Mouse (Mus musculus): ENCODE measurements around the gene Itgav. TPM values are rescaled to one million over a fixed set of nuclear protein-coding genes. Genes with fewer than 3 reads are reported as not detected.

The Itgav gene
- polyA plus RNA-seq, 1 experiment from 2014 or later = 24.5 TPM

DNA sequence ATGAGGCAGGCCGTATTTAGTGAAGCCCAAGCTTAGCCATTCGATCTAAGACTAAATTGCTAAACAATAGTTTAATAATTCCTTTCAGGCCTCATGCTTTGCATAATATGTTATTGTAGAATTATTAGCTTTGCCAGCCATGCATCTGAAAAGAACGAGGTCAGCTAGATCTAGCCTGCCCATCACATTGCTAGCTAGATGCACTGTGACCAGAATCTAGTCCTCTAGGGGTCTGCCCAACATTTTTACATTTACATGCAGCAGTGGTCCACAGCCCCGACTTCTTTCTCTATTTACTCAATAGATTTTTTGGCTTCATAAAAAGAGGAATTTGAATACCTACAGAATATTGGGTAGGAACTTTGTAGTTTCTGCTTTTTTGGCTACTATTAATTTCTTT lies 67.9 kb downstream of the Itgav start:
- H3K36me3 ChIP-seq = peaks cover 40% of the 10 kb centered on the region
- no peak overlapping the region for H3K4me3 ChIP-seq
- H3K27ac ChIP-seq = no peak overlapping the region
- no peak overlapping the region for H3K9ac ChIP-seq
- H3K27me3 ChIP-seq (replicated peaks) = no peaks in the 10 kb centered on the region
- no peak overlapping the region for H3K4me2 ChIP-seq
- H3K4me1 ChIP-seq = no peaks in the 10 kb centered on the region
- H3K9me3 ChIP-seq (replicated peaks) = no peaks in the 10 kb centered on the region
- ATAC-seq = no peak
- WGBS (ENCODE audit: insufficient replicate concordance) = 81% methylated on average over 4 of the region's 4 CpGs

- Histone ChIP-seq H3K4me2 (no peak overlapping the region), H3K4me1 (no peaks in the 10 kb centered on the region), H3K27ac (no peak overlapping the region), H3K4me3 (no peak overlapping the region), H3K36me3 (peaks cover 56% of the 10 kb centered on the region), H3K9ac (no peak overlapping the region), H3K9me3 (replicated peaks) (no peaks in the 10 kb centered on the region), H3K27me3 (replicated peaks) (no peaks in the 10 kb centered on the region)
- ATAC-seq = no peak
- 65% methylated on average over 4 of the region's 4 CpGs for WGBS (ENCODE audit: insufficient replicate concordance)
Observed at GRCm38 (mm10) chr2:83795766-83796165, 71.6 kb downstream of the Itgav start.

GRCm38 (mm10) chr2:83797902-83798497 lies 73.8 kb downstream of the Itgav start:
- H3K4me3 ChIP-seq = no peak overlapping the region
- no peak overlapping the region for H3K27ac ChIP-seq
- 76% methylated on average over 9 of the region's 9 CpGs for WGBS (ENCODE audit: insufficient replicate concordance)
- ATAC-seq = no peak
- peaks cover 57% of the 10 kb centered on the region for H3K36me3 ChIP-seq
- no peak overlapping the region for H3K9ac ChIP-seq
- no peaks in the 10 kb centered on the region for H3K9me3 ChIP-seq (replicated peaks)
- H3K27me3 ChIP-seq (replicated peaks) = no peaks in the 10 kb centered on the region
- H3K4me1 ChIP-seq = no peaks in the 10 kb centered on the region
- H3K4me2 ChIP-seq = no peak overlapping the region

GRCm38 (mm10) chr2:83812483-83813272 lies 88.5 kb downstream of the Itgav start, which contains the start of gene Fam171b:
Gene Fam171b (plus strand): TSS chr2:83812636.
- 1% methylated on average over 62 of the region's 63 CpGs for WGBS (ENCODE audit: insufficient replicate concordance)
- peak within 1 kb of the TSS; percentile 75 for H3K4me2 ChIP-seq
- H3K9me3 ChIP-seq (replicated peaks) = no peaks in the 10 kb centered on the region
- peak; percentile 35 for ATAC-seq
- H3K4me1 ChIP-seq = 0 out of 2 replicates have a peak, but pooled peaks cover 5% of the 10 kb centered on the region
- H3K9ac ChIP-seq = peak within 1 kb of the TSS; percentile 53; the same call in 1 of the 2 replicates
- no peaks in the 10 kb centered on the region for H3K36me3 ChIP-seq
- no peak within 1 kb of the TSS for H3K27ac ChIP-seq
- H3K4me3 ChIP-seq = peak within 1 kb of the TSS; percentile 56
- H3K27me3 ChIP-seq (replicated peaks) = peaks cover 56% of the 10 kb centered on the region

DNA sequence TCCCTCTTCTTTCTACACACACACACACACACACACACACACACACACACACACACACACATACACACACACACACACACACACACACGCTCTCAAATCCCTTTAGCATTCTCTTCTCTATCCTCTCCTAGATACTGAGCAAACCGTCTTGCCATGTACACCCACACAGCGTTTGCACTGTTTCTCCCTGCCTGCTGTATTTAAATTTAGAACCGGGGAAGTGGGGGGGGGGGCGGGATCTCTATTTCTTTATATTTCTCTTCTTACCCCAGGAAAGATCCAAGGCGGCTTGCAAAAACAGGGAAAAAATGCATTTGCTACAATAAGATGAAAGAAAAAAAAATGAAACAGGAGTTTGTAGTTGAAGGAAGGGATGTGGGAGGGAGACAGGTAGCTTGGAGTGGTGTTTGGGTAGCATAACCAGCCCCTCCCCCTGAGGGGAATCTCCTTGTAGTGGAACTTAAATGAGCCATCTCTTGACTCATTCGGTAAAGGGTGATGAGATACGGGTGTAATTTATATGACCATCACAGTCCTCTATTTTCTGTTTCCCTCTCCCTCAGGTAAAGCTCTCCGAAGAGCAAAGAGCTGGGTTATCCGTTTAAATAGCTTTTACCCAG lies 89.2 kb downstream of the Itgav start:
- Histone ChIP-seq H3K4me1 (0 out of 2 replicates have a peak, but pooled peaks cover 5% of the 10 kb centered on the region), H3K36me3 (no peaks in the 10 kb centered on the region), H3K9me3 (replicated peaks) (no peaks in the 10 kb centered on the region), H3K27ac (no peak overlapping the region), H3K27me3 (replicated peaks) (peaks cover 56% of the 10 kb centered on the region), H3K9ac (no peak overlapping the region), H3K4me2 (peak overlapping the region; percentile 75), H3K4me3 (peak overlapping the region; percentile 56)
- ATAC-seq = no peak
- WGBS (ENCODE audit: insufficient replicate concordance) = 23% methylated on average over 9 of the region's 10 CpGs

GRCm38 (mm10) chr2:83814009-83814408 lies 89.8 kb downstream of the Itgav start:
- Histone ChIP-seq H3K9me3 (replicated peaks) (no peaks in the 10 kb centered on the region), H3K36me3 (no peaks in the 10 kb centered on the region), H3K4me2 (no peak overlapping the region), H3K9ac (no peak overlapping the region), H3K27ac (no peak overlapping the region), H3K4me1 (0 out of 2 replicates have a peak, but pooled peaks cover 5% of the 10 kb centered on the region), H3K27me3 (replicated peaks) (peaks cover 56% of the 10 kb centered on the region), H3K4me3 (no peak overlapping the region)
- ATAC-seq = no peak
- 63% methylated on average over 6 of the region's 6 CpGs for WGBS (ENCODE audit: insufficient replicate concordance)

- no peak overlapping the region for H3K4me2 ChIP-seq
- 0 out of 2 replicates have a peak, but pooled peaks cover 5% of the 10 kb centered on the region for H3K4me1 ChIP-seq
- H3K36me3 ChIP-seq = no peaks in the 10 kb centered on the region
- 65% methylated on average over 6 of the region's 6 CpGs for WGBS (ENCODE audit: insufficient replicate concordance)
- H3K9me3 ChIP-seq (replicated peaks) = no peaks in the 10 kb centered on the region
- no peak overlapping the region for H3K4me3 ChIP-seq
- ATAC-seq = no peak
- no peak overlapping the region for H3K9ac ChIP-seq
- H3K27ac ChIP-seq = no peak overlapping the region
- peaks cover 41% of the 10 kb centered on the region for H3K27me3 ChIP-seq (replicated peaks)
Observed at GRCm38 (mm10) chr2:83816147-83816546, 92.0 kb downstream of the Itgav start.

DNA sequence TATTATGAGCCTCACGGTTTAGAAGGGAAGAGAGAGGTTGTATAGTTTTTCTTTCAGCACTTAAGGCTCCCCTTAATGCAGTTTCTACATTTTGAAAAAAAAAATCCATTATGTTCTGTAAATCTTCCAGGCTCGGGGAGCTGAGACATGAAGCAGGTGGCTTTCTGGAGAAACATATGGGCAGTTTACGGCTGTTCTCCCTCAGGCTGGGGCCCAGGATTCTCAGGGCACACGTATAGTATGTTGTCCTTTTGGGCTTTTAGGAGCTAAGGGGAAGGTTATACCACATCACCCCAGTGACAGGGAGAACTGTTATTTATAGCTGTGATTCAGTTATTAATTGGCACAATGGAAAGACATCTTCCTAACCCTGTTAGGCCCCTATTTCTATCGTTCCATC lies 101.0 kb downstream of the Itgav start:
- Histone ChIP-seq H3K27me3 (replicated peaks) (no peaks in the 10 kb centered on the region), H3K9ac (no peak overlapping the region), H3K4me2 (no peak overlapping the region), H3K4me3 (no peak overlapping the region), H3K27ac (no peak overlapping the region), H3K36me3 (no peaks in the 10 kb centered on the region), H3K4me1 (no peaks in the 10 kb centered on the region), H3K9me3 (replicated peaks) (no peaks in the 10 kb centered on the region)
- WGBS (ENCODE audit: insufficient replicate concordance) = 61% methylated on average over 5 of the region's 5 CpGs
- ATAC-seq = no peak

GRCm38 (mm10) chr2:83828895-83829539 lies 104.8 kb downstream of the Itgav start:
- Histone ChIP-seq H3K9me3 (replicated peaks) (no peaks in the 10 kb centered on the region), H3K4me3 (no peak overlapping the region), H3K9ac (no peak overlapping the region), H3K4me2 (no peak overlapping the region), H3K4me1 (no peaks in the 10 kb centered on the region), H3K27me3 (replicated peaks) (no peaks in the 10 kb centered on the region), H3K36me3 (no peaks in the 10 kb centered on the region), H3K27ac (no peak overlapping the region)
- no peak for ATAC-seq
- 71% methylated on average over 3 of the region's 3 CpGs for WGBS (ENCODE audit: insufficient replicate concordance)

DNA sequence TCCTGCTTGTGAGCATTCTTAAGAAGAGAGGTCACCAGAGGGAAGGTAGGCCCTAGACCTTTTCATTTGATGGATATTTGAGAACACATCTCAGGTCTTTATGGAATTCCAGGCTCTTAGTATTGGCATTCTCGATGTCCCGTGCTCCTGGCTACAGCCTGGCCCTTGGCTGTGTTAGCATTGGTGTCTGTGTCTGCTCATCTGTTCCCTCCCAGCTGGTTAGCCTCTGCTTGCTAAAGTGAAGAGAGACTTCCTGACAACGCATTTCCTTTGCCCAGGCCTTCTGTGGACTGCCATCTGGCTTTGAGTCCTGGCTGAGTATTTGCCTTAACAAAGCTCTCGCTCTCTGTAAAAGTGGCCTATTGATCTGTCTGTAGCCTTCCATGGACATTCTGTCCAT lies 108.7 kb downstream of the Itgav start:
- 60% methylated on average over 4 of the region's 4 CpGs for WGBS (ENCODE audit: insufficient replicate concordance)
- no peaks in the 10 kb centered on the region for H3K9me3 ChIP-seq (replicated peaks)
- no peak overlapping the region for H3K4me3 ChIP-seq
- no peaks in the 10 kb centered on the region for H3K4me1 ChIP-seq
- H3K4me2 ChIP-seq = no peak overlapping the region
- H3K27me3 ChIP-seq (replicated peaks) = no peaks in the 10 kb centered on the region
- no peak overlapping the region for H3K9ac ChIP-seq
- ATAC-seq = no peak
- H3K27ac ChIP-seq = no peak overlapping the region
- no peaks in the 10 kb centered on the region for H3K36me3 ChIP-seq

- no peak for ATAC-seq
- no peaks in the 10 kb centered on the region for H3K36me3 ChIP-seq
- no peaks in the 10 kb centered on the region for H3K9me3 ChIP-seq (replicated peaks)
- H3K4me3 ChIP-seq = no peak overlapping the region
- no peaks in the 10 kb centered on the region for H3K27me3 ChIP-seq (replicated peaks)
- no peak overlapping the region for H3K4me2 ChIP-seq
- H3K9ac ChIP-seq = no peak overlapping the region
- no peaks in the 10 kb centered on the region for H3K4me1 ChIP-seq
- H3K27ac ChIP-seq = no peak overlapping the region
- WGBS (ENCODE audit: insufficient replicate concordance) = 66% methylated on average over 10 of the region's 10 CpGs
Observed at GRCm38 (mm10) chr2:83835313-83836070, 111.3 kb downstream of the Itgav start.

All from liver, embryonic 12.5 days (tissue).